Mouse (Mus musculus): ENCODE data around the gene Olfml2b. TPM values are rescaled to one million over a fixed set of nuclear protein-coding genes. Genes with fewer than 3 reads are reported as not detected.

Gene Olfml2b
- total RNA-seq, 2 experiments from 2014 or later: 9.8 to 13.1 TPM

DNA sequence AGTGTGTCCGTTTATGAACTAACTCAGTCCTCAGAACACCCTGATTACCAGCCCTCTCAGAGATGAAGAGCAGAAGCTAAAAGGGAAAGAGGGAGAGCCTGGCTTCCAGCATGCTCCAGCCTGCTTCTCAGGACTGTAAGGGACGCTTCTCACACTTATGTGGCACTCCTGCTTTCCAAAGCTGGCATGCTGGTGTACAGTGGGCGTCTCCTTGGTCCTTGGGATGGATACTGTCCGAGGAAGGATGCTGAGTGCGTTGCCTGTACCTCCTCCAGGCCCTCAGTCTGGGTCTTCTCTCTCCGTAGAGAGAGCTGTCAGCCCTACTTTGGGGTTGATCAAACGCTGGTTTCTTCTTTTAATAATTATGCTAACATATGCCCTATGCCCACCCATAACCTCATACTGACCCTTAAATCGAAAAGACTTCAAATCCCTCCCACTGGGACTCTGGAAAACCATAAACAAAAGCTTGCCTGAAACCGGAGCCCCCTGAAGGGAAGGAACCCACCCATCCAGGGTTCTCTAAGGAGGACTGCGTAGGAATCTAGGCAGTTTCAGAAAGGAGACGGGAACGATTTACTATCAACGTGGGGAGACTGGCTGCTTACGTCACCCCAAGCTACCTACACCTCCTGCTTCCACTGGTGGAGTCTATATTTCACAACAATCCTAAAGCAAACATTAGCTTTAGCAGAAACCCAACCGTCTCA, 1.7 kb downstream of the Olfml2b start:
- DNase-seq (ENCODE audit: low spot score): no peak
- intact Hi-C loops (cut with DNase I): no loop called here

- intact Hi-C loops (cut with DNase I): no loop called here
- no peak for DNase-seq (ENCODE audit: low spot score)
Observed at GRCm38 (mm10) chr1:170646606-170647287, 2.4 kb downstream of the Olfml2b start.

DNA sequence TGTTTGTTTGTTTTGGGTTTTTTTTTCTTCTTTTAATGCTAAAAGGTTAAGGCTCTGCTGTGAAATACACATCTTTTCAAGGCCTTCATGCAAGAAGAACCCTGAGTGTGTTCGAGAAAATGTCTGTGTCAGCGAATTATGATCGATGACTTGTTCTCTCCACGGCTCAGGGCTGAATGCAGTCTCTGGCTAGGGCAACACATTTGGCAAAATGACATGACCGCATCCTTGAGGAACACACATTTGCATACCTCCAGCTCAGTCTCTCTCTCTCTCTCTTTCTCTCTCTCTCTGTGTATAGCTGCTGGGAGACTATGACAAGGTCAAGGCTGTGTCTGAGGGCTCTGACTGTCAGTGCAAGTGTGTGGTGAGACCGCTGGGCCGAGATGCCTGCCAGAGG, 3.0 kb downstream of the Olfml2b start:
- intact Hi-C loops (cut with DNase I): no loop called here

GRCm38 (mm10) chr1:170647971-170648514, 3.7 kb downstream of the Olfml2b start:
- no peak for DNase-seq (ENCODE audit: low spot score)
- intact Hi-C loops (cut with DNase I): no loop called here

More for the DNA sequence above, 3.0 kb downstream of the Olfml2b start:
- no peak for DNase-seq (ENCODE audit: low spot score)

- intact Hi-C loops (cut with DNase I): no loop called here
- DNase-seq (ENCODE audit: low spot score): no peak
Observed at GRCm38 (mm10) chr1:170651046-170651723, 6.9 kb downstream of the Olfml2b start.

GRCm38 (mm10) chr1:170651989-170652740, 7.8 kb downstream of the Olfml2b start:
- intact Hi-C loops (cut with DNase I): no loop called here
- DNase-seq (ENCODE audit: low spot score): no peak

DNA sequence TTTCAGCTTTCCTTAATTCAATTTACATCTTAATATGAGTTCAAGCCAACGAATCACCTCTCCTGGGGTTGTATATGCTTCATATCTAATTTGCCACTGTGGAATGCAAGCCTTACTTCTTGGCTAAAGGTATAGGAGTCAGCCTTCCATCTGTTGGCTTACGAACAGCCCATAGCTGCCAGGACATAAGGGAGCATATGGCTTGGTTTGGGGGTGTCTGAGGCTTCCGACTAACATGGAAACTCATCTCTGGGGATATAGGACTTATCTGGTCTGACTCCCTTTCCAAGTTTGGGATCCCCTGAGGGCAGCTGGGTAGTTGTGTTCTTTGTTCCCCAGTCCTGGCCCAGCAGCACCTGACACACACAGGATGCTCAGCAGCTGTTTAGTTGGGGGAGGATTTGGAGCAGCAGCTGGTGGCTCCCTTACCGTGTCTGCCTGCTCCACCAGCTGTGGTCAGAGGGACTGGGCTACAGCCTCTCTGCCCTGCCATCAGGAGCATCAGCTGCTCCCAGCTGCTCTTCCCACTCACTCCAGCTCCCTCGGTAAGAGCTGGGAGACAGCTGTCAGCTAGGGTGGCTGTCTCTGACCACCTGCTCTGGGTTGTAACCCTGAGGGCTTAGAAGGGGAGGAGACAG, 11.1 kb downstream of the Olfml2b start:
- DNase-seq (ENCODE audit: low spot score): peak; percentile 41
- intact Hi-C loops (cut with DNase I): no loop called here

DNA sequence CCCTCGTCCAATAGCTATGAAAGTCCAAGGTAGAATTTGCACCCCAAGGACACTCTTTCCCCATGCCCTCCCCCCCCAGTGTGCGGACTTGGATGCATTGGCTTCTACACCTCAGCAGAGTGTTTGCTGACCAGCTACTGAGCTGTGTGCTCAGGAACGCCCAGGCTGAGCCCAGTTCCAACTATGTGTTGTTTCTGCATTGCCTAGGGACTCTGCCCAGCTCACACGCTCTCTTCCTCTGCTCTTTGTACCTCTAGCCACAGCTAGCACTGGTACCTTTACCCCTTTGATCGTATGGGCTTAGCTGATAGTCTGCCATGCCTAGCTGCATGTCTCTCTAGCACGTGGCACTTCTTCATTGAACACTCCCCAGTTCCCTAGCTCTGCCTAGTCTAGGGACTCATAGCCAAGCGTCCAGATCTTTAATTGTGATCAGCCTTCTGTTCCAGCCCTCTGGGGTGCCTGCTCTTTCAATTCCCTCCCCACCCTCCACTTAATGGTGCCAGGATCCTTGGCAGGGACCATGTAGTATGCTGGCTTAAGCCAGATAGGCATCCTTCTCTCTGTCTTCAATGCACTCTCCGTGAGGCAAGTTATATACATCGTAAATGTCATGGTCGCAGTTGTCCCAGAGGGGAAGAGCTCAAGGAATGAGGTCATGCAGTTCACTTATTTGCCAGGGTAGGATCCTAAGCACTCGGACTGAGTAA, 12.3 kb downstream of the Olfml2b start:
- intact Hi-C loops (cut with DNase I): no loop called here
- DNase-seq (ENCODE audit: low spot score): no peak

- intact Hi-C loops (cut with DNase I): no loop called here
- DNase-seq (ENCODE audit: low spot score): no peak
Observed at GRCm38 (mm10) chr1:170657228-170657521, 12.8 kb downstream of the Olfml2b start.

GRCm38 (mm10) chr1:170657643-170658314, 13.4 kb downstream of the Olfml2b start:
- DNase-seq (ENCODE audit: low spot score): no peak
- intact Hi-C loops (cut with DNase I): no loop called here

DNA sequence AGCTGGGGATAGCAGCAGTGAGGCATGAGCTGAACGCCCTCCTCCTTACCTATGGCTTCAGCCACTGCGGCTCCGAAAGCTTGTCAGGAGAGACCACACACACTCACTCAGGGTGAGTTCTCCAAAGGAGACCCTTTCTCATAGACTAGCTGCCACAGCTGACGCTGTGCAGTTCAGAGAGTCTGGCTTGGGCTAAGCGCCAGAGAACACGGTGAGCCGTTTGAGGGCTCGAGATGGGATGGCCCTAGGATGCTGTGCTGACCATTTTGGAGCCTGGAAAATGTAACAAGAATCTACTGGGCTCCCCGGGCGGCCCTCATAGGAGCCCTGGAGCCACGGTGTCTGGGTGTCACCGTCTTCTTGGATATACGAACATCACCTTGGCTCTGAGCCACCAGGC, 14.9 kb downstream of the Olfml2b start:
- DNase-seq (ENCODE audit: low spot score): no peak
- intact Hi-C loops (cut with DNase I): no loop called here

DNA sequence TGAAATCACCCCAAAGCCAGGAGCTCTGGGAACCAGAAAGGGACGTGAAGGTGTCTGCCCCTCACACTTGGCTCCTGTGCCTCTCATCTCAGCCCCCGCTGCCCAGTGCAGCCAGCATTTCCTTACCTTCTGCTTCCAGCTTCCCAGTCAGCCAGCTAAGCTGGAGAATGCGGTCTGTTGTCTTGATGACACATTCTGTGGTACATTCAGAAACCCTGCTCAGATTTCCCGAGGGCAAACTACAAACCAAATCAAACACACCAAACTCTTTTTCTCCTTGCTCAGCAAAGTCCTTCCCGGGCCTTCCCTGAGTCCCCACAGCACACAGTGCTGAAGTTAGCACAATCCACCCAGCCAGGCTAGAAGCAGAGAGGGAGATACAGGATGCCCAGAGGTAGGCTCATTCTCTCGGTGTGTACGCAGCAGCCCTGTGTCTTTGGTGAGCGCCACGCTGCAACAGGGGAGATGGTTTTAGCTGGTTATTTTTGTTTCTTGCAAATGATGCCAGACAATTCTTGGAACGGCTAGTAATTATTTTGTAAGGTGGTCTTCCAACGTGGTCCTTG, 20.4 kb downstream of the Olfml2b start:
- intact Hi-C loops (cut with DNase I): no loop called here
- DNase-seq (ENCODE audit: low spot score): no peak

DNA sequence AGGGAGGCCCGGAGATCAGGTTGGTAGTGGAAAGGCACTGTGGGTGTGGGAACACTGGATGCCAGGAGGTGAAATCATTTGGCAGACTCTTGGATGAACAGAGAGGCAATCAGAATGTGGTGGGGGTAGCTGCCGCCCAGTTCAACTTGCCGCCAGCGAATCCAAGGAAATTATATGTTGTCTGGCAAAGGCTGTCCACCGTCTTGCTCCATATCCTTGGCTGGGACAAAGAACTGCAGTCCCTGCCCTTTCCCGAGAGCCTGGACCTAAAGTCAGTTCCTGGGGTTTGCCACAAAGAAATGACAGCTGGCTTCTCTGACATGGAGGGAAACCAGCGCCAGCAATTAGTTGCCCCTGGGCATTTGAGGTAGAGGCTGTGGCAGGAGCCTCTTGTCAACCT, 20.9 kb downstream of the Olfml2b start:
- no peak for DNase-seq (ENCODE audit: low spot score)
- intact Hi-C loops (cut with DNase I): no loop called here

DNA sequence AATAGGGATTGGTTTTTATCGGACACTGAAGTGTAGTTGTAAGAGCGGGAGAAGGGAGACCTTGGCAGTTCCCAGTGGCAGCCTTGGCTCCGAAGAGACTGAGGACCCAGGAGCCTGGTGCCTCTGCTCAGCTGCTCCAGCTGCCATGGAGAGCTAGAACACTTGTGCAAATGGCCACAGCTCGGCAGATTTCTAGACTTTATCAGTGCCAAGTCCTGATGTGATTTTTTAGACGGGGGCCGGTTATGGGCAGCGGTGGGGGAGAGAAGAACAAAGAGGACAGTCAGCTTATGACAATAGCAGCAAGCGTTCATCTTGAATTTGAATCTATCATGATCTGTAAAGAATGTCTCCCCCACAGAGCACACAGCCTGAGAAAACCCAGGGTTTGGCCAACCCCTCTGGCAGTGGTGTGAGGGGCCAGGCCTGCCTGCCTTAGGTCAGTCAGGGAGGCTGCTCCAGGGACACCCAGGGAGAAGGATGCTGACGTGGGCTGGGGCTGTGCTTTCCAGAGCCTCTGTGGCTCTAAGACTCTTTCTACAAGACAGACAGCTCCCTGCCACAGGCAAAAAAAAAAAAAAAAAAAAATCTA, 29.9 kb downstream of the Olfml2b start:
- intact Hi-C loops (cut with DNase I): no loop called here
- DNase-seq (ENCODE audit: low spot score): peak; percentile 55

DNA sequence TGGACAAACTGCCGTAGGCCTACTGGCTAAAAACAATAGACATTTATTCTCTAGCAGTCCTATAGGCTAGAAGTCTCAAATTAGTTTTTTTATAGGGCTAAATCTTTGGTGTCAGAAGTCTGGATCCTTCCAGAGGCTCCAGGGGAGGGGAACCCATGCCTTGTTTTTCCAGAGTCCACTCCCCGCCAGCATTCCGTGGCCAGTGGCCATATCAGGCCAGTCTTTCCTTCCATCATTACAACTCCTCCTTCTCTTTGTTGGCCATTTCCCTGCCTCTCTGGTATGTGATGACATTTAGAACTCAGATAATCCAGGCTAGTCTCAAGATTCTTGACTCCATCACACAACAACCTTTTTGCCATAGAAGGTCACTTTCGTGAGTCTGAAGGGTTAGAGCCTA, 33.3 kb downstream of the Olfml2b start:
- peak; percentile 40 for DNase-seq (ENCODE audit: low spot score)
- intact Hi-C loops (cut with DNase I): no loop called here

GRCm38 (mm10) chr1:170678861-170679260, 34.5 kb downstream of the Olfml2b start:
- intact Hi-C loops (cut with DNase I): no loop called here

DNA sequence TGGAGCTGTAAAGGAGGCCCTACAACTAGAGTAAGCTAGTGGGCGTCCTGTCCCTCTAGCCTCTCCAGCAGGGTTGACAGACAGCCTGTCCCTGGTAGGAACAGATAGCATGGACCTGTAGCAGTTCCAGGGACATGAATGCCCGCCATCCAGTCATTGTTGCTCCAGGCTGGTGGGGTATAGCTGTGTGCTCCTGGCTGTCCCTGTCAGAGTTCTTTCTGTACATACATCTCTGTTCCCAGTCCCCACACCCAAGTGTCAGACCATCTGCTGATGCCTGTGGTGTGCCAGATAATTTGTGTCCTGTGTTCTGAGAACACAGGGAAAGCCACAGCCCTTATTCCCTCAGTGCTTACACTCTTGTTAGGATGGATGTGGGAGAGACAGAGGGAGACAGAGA, 35.3 kb downstream of the Olfml2b start:
- intact Hi-C loops (cut with DNase I): no loop called here
- no peak for DNase-seq (ENCODE audit: low spot score)

More at GRCm38 (mm10) chr1:170678861-170679260, 34.5 kb downstream of the Olfml2b start:
- no peak for DNase-seq (ENCODE audit: low spot score)

- DNase-seq (ENCODE audit: low spot score): no peak
- intact Hi-C loops (cut with DNase I): no loop called here
Observed at GRCm38 (mm10) chr1:170683863-170684262, 39.5 kb downstream of the Olfml2b start.

Measured in heart, postnatal 25 days (tissue).